Mouse (Mus musculus): ENCODE results near the gene Rmdn3.

GRCm38 (mm10) chr2:119147160-119147678 lies 9.6 kb downstream of the Rmdn3 start:
- TF ChIP-seq CTCF (IDR thresholded peaks at IDR 0.05; ENCODE audit: control insufficient read depth, insufficient read depth, low read length) (no peak), POLR2A (IDR thresholded peaks at IDR 0.05; ENCODE audit: borderline replicate concordance, control insufficient read depth, low read depth, low read length) (no peak)
